Mouse (Mus musculus) T-cell, adult 2 months (primary cell): ENCODE results near the gene Actr5.

Source experiments
- DNase-seq: peaks from one replicate; pipeline ENCODE4 v3.0.0; 2022; ENCODE audit warnings: low spot score

Gene Actr5

DNA sequence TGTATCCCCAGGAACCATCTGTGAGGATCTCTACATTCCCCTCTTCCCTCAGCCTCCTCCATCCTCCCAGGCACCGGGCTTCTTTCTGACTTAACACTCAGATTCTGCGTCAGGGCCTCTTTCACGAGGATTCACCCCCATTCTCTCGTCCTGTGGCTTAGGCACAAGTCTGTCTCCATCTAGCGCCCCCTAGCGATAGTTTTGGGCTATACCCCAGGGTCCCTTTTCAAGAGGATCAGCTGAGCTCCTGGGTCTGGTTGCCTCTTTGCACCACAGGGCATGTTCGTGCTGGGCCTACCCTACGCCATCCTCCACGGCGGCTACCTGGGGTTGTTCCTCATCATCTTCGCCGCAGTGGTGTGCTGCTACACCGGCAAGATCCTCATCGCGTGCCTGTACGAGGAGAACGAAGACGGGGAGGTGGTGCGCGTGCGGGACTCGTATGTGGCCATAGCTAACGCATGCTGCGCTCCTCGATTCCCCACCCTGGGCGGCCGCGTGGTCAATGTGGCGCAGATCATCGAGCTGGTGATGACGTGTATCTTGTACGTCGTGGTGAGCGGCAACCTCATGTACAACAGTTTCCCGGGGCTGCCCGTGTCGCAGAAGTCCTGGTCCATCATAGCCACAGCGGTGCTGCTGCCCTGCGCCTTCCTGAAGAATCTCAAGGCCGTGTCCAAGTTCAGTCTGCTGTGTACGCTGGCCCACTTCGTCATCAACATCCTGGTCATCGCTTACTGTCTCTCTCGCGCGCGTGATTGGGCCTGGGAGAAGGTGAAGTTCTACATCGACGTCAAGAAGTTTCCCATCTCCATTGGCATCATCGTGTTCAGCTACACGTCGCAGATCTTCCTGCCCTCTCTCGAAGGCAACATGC lies 10.9 kb upstream of the Actr5 start:
- peak; percentile 78 for DNase-seq

DNA sequence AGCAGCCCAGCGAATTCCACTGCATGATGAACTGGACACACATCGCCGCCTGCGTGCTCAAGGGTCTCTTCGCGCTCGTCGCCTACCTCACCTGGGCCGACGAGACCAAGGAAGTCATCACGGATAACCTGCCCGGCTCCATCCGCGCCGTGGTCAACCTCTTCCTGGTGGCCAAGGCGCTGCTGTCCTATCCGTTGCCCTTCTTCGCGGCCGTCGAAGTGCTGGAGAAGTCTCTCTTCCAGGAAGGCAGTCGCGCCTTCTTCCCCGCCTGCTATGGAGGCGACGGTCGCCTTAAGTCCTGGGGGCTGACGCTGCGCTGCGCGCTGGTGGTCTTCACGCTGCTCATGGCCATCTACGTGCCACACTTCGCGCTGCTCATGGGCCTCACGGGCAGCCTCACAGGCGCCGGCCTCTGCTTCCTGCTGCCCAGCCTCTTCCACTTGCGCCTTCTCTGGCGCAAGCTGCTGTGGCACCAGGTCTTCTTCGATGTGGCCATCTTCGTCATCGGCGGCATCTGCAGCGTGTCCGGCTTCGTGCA lies 10.2 kb upstream of the Actr5 start:
- no peak for DNase-seq

DNA sequence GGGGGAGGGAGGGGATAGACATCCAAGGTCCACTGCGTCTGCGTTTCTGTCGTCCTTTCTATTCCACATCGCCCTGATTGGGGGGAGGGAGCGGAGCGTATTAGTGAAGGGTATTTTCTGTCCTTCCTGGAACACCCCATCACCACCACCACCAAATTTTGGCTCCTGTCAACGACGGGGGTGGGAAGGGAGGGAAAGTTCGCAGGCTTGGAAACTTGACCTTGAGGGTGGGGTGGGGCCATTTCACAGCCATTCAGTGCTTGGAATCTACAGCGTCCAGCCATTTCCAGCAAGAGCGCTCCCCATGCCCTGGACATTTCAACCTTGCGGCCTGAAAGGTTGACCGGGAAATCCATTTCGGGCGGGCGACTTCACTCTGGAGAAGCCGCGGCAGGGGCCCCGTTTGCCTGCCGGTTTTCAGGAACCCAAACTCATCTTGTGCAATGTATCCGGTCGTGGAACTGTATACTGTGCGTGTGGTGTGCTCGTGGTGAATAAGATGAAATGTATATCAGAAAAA lies 9.5 kb upstream of the Actr5 start:
- no peak for DNase-seq

DNA sequence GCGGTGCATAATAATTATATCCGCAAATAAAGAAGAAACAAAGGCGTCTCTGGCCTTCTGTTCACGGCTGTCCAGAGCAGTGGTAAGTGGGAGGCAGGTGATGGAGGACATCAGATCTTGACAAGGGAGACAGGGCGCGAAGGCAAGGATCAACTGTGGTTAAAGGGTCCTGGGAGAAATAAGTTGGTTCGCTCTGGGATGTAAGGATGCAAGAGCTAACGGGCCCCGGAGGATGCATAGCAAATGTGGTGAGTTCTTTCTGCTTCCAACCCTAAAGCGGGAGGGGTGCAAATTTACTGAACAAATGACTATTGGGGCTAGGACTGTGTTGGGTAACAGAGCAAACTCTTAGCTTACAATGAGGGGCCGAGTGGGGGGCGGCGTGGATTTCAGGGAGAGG lies 9.0 kb upstream of the Actr5 start:
- no peak for DNase-seq

DNA sequence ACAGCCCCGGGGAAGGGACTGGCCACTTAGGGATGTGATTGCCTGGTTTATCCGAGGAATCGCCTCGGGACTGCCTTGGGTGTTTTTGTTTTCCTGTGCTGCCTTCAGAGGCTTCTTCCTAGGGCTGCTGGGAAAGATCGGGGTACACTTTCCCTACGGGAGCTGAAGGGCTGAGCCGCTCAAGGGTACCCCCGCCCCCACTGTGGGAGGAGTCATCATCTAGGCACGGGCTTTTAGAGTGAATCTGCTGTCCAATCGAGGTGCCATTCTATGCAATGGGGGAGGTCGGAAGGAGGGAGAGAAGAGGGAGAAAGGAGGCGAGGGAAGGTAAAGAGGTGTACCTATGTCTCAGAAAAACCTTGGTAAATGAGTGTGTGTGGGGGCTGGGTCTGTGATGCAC lies 8.4 kb upstream of the Actr5 start:
- no peak for DNase-seq

DNA sequence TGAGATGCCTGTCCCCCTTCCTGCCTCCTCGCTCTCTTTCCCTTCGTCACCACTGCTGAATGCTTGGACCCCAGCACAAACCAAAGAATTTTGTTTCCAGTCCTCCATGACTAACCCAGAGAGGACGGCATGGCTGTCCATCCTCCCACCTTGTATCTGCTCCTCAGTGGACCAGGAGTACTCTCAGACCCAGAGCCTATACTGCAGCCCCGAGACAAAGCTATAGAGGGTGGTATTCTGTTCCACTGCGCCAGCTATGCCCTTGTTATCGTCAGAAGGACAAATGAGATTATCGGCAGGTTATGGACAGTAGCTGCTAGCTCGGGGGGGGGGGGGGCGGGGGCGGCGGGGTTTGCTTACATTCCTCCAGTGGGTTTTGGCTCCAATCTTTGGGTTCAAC lies 7.9 kb upstream of the Actr5 start:
- DNase-seq = no peak

DNA sequence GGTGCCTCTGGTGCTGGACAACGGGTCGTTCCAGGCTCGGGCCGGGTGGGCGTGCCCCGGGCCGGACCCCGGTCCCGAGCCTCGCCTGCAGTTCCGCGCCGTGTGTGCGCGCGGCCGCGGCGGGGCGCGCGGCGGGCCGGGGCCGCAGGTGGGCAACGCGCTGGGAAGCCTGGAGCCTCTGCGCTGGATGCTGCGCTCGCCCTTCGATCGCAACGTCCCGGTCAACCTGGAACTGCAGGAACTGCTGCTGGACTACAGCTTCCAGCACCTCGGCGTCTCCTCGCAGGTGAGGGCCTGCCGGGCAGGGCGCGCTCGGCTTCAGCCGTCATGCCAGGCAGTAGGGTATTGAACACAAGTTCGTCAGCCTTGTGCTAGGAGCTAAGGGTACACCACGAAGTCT lies 543 bp downstream of the Actr5 start:
- no peak for DNase-seq

DNA sequence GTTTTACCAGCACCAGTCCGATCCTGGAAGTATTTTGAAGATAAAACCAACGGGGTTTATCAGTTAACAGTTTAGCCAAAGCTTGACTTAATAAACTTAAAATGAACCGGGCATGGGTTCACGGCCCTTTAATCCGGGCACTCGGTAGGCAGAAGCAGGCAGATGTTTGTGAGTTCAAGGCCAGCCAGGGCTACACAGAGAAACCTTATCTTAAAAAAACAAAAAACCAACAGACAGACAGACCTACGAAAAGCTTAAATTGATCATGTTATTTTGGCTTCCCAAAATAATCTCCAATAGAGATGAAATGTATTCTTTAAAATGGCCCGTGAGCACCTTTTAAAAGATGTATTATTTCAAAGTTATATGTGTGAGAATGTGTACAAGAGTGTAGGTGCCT lies 1.0 kb downstream of the Actr5 start:
- no peak for DNase-seq

DNA sequence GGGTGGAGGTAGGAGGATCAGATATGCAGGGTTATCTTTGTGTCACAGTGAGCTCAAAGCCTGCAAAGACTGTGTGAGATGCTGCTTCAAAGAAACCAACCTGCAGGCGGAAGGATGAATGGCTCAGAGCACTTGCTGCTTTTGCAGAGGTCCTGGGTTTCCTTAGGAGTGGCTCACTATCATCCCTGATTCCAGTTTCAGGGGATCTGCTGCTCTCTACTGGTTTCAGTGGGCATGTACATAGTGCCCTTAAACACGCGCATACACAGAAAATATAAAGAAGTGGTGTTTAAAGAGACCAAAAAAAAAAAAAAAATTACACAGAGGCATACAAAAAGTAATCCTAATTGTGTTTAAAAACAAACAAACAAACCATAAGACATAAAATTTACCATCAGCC lies 4.2 kb downstream of the Actr5 start:
- DNase-seq = no peak

DNA sequence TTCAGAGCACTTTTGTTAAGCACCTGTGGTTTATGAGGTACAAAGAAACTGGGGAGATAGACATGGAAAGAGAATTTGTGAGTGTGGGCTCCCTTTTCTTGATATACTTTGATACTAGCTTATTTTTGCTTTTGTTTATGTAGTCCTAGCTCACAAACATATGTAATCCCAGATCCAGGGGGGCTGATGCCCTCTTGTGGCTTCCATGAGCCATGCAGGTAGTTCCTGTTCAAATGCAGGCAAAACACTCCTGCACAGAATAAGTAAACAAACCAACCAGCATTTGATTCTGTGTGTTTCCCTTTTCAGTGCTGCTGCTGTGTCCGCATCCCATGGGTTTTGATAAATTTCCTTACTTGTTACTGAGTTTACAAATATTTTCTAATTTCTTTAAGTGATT lies 4.7 kb downstream of the Actr5 start:
- no peak for DNase-seq

DNA sequence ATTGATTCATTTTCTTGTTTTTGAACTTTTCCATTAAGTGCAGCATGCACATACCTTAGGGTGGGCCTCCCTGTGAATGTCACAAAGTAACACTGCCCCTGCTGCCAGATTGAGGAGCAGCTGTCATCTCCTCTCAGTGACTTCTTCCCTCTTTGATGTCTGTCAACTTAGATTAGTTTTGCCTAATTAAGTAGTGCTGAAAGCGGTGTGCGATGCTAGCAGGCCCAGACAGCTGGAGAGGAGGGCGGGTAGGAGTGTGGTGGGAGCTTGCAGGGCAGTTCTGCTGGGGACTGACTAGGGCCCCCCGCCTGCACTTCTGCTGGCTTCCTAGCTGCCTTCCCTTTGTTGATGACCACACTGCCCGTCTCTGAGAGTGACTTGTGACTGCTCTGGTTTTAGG lies 7.2 kb downstream of the Actr5 start:
- no peak for DNase-seq

DNA sequence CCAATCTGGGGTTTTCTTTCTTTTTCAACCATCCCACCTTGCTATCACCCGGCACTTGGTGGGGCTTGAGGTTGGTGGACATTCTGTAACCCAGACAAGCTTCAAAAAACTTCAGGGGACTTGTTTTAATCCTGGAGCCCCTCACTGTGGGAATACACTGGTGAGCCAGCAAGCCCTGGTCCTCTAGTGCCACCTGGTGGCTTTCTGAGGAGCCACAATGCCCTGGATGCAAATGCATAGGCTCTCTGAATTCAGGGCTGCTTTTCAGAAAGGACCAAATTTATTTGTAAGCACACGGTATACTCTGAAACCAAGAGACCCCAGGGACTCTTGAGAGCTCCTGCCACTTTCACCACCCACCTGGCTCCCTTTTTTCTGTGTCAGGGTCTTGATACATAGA lies 17.2 kb downstream of the Actr5 start:
- DNase-seq = peak; percentile 57

DNA sequence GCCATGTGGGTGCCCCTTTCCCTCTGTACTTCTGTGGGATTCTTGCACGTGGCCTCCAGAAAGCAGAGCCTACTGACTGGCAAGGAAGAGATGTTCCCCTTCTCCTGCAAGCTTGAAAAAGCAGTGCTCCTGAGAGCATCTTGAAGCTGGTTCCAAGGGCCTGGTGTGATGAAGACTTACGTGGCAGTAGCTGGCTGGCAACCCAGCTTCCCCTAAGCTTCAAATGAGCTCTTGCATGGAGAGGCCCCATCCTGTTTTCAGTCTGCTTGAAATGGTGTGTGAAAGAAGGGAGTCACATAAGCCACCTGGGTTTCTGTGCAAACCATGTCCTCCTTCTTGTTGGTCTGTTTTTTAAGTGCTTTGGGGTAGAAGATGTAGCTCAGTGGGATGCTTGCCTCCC lies 17.9 kb downstream of the Actr5 start:
- no peak for DNase-seq

DNA sequence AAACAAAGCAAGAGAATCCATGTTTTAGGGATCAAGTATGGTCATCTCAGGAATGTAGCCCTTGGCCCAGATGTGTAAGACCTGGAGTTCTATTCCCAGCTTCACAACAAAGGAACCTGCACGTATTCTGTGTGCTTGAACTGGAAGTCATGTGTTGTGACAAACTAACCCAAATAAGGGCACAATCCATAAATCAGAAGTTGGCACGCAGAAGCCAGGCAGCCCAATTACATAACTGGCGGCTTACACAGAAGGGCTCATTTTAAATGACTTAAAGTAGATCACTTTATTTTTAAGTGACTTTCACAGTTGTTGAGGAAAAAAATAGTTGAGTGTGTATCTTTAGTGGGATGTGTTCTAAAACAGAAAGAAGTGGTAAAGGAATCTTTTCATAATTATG lies 19.1 kb downstream of the Actr5 start:
- DNase-seq = no peak

DNA sequence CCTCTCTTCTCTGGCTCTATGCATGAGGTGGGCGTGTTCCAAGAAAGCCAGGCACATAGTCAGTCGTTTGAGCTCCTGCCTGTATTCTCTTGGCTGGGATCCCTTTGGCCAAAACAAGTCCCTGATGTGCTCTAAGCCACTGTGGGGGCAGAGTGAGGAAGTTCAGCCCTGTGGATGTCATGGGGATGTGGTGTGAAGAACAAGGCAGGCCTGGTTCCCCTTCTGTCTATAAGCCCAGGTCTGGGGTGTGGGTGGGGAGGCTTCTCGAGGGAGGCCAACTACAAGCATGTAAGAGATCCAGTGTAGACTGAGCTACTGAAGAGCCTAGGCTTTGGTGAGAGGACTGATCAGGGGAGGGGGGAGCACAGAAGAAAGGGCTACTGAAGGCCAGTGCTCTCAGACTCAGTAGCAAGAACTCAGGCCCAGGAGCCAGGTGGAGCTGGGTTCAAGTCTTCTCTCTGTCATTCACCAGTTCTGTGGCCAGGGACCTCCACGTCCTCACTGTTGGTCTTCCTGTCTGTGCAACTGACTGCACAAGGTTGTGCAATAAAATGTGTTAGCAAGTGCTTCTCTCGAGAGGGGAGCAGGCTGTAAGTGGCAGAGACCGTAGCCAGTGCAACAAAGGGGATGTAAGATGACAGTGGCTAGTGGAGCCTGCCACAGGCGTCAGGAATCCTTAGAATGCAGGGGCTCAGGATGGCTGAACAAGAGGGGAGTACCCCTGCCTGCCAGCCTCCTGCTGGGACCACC lies 26.6 kb downstream of the Actr5 start:
- DNase-seq = no peak

DNA sequence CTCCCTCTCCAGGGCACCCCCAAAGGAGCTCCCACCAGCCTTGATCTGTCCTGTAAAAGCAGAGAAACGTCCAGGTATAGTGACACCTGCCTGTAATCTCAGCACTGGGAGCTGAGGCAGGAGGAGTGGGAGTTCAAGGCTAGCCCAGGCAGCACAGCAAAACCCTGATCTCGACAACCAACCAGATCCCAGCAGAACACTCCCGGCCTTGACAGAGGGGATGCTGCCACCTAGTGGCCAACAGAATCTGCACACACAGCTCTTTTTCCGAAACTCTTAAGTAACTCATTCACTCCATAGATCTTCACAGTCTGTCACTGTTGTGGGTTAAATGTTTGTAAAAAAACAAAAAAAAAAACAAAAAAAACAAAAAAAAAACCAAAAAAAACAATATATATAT lies 28.3 kb downstream of the Actr5 start:
- peak; percentile 71 for DNase-seq

DNA sequence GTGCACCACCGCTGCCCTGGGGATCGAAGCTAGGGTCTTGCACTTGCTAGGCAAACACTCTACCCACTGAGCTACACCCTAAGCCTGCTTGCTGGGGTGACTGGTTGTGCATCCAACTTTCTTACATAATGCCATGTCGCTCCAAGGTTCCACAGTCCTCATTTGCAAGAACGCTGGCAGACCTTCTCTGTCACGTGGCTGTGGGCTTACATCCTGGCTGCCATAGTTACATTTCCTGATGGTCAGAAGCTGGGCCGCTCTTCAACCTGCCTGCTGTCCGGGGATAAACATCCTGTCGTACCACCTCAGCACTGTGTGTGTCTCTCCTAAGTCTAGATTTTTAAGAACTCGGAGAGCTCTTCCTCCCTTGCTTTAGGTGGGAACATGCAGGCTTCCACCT lies 30.0 kb downstream of the Actr5 start:
- DNase-seq = no peak

DNA sequence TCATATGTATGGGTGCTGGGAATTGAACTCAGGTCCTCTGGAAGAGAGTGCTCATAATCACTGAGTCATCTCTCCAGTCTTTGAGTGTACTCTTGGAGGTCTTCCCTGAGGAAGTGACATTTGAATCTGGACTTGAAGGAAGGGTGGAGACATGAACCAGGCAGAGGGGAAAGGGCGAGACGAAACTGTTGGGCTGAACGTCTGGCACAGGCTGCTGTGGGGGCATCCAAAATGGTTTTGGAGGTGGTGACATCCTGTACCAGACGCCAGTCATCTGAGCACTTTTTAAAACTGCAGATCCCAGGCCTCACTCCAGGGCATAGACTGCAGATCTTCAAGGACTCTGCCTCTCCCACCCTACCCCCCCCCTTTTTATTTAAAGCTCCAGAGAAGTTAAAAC lies 31.1 kb downstream of the Actr5 start:
- DNase-seq = no peak

DNA sequence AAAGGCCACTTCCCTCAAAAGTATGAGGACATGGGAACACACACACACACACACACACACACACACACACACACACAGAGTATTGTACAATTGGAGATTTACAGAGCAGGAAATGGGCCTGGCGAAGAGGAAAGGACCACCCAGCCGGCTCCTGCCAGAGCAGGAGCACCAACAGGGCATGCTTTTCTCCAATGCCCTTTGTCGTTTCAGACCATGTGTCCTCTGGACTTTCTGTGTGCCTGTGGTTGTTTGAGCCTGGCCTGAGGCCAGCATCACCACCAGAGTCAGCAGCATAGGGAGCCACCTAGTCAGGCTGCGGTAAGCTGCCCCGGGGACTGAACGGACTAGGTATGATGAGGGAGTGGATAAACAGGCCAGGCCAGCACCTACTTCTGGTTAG lies 34.1 kb downstream of the Actr5 start:
- no peak for DNase-seq

DNA sequence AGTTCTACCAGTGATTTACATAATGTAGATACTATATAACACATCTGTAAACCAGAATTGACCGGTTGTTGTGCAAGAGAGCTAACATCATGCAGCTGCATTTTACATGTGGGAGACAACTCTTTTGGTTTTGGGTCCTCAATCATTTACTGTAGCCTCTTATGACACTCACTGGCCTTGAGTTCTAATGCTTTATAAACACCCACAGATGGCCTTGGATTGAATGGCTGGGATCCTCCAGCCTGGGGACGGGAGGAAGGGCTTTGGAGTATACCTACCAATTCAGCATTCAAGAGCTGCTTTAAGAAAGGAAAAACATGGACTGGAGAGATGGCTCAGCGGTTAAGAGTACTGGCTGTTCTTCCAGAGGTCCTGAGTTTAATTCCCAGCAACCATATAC lies 34.7 kb downstream of the Actr5 start:
- DNase-seq = no peak

DNA sequence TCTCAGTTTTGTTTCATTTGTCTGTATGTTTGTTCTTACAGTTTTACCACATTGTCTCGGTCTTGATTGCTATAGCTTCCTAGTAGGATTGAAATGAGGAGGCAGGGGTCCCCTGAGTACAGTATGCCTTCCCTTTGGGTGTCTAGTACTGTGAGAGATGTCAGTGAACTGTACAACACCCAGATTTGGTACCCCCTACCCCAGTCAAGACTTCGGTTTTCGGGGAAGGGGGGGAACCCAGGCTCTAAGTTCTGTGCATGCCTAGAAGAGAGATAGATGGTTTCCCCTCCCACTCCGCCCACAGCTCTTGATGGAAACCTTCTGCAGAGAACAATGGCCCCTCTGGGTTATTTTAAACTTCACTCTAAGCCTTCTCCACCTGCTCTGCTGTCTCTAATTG lies 40.4 kb downstream of the Actr5 start, which contains the start of gene Ppp1r16b:
Ppp1r16b (plus strand) TSS at position 301 of the 400 bp plus-strand sequence.
- DNase-seq = no peak

DNA sequence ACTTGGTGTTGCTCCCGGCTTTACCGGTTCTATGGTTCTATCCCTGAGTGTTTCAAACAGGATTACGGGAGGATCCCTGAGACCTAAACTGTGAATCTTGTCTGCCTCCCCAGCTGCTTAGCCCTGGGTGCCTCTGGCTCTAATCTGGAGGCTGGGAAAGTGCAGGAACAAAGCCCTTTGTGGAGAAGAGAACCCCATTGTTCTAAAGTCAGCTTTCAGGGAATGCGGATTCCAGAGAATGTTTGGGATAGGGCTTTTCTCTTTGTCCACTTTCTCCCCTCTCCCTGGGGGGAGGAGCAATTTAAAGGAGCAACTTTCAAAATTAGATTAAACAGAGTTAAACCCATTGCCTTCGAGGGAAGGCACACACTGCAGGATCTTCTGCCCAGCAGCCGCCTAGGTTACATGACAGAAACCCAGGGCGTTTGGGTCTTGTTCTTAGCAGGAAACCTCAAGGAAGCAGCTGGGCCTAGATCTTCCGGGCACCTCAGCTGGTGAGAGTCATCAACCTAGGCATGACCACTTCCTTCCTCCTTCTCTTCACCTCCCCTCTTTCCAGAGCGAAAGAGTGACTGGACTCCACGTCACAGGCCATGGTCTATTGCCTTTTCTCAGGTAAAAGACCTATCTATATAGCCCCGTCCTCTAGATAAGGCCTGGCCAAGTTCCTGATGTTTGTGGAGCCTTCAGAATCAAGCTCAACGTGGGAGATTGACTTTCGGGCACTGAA lies 41.5 kb downstream of the Actr5 start:
- DNase-seq = peak; percentile 87
